Mouse (Mus musculus) hindbrain, embryonic 11.5 days (tissue): ENCODE results near the gene Gli3. TPM values are rescaled to one million over a fixed set of nuclear protein-coding genes. Genes with fewer than 3 reads are reported as not detected.

ENCODE experiments used
- ATAC-seq: fragments of 200-750 bp; cut with Nextera tagmentation; 2 replicates; pipeline ENCODE4 v1.8.0; 2017; ENCODE audit warnings: mild to moderate bottlenecking, moderate TSS enrichment, moderate library complexity; ENCODE audit not compliant: low FRiP score
- DNase-seq: peaks from one replicate; pipeline ENCODE4 v3.0.0-alpha.2; 2015; ENCODE audit warnings: low spot score
- H3K27ac ChIP-seq: fragments of 300-500 bp; sonication (generic); 2 replicates; pipeline ENCODE4 v1.5.1; 2014; ENCODE audit warnings: mild to moderate bottlenecking, low read depth, low read length
- H3K27me3 ChIP-seq: fragments of 300-500 bp; sonication (generic); 2 replicates; pipeline ENCODE4 v1.6.1; 2014; ENCODE audit warnings: mild to moderate bottlenecking, low read length, moderate library complexity, mixed read lengths; ENCODE audit not compliant: control insufficient read depth, insufficient read depth
- H3K36me3 ChIP-seq: fragments of 300-500 bp; sonication (generic); 2 replicates; pipeline ENCODE4 v1.6.1; 2014; ENCODE audit warnings: mild to moderate bottlenecking, low read length, moderate library complexity, mixed read lengths; ENCODE audit not compliant: control insufficient read depth, insufficient read depth
- H3K4me1 ChIP-seq: fragments of 300-500 bp; sonication (generic); replicated peaks from 2 replicates; pipeline ENCODE4 v1.6.1; 2014; ENCODE audit warnings: low read length, mixed read lengths; ENCODE audit not compliant: control insufficient read depth, insufficient read depth
- H3K4me2 ChIP-seq: fragments of 300-500 bp; sonication (generic); replicated peaks from 2 replicates; pipeline ENCODE4 v1.6.1; 2014; ENCODE audit warnings: mild to moderate bottlenecking, low read depth, low read length
- H3K4me3 ChIP-seq: fragments of 300-500 bp; sonication (generic); 2 replicates; pipeline ENCODE4 v1.5.1; 2014; ENCODE audit warnings: low read depth, low read length
- H3K9ac ChIP-seq: fragments of 300-500 bp; sonication (generic); 2 replicates; pipeline ENCODE4 v1.6.1; 2014; ENCODE audit warnings: low read depth, low read length
- H3K9me3 ChIP-seq: fragments of 300-500 bp; sonication (generic); 2 replicates; pipeline ENCODE4 v1.6.1; 2016; ENCODE audit warnings: low read length; ENCODE audit not compliant: control insufficient read depth
- WGBS: fragments of 180-500 bp; shearing (Covaris S2); extraction: QIAGEN DNeasy Blood & Tissue Kit; methylation state at CpG from one replicate; pipeline ENCODE4 v1.1.7; 2014; 5-methylcytosine and 5-hydroxymethylcytosine counted together
- polyA plus RNA-seq: library from polyadenylated mRNA; unstranded; fragments of >200 nt; fragmentation: Nextera tagmentation; extraction: Ambion mirVana; gene quantifications from 2 replicates; pipeline ENCODE4 v1.2.1, GENCODE M21; 2014

Gli3 gene
- polyA plus RNA-seq, 1 experiment from 2014 or later, result 34.5 TPM

GRCm38 (mm10) chr13:15759633-15760441 is 296.8 kb downstream of the Gli3 start:
- DNase-seq, result peak; percentile 64
- Histone ChIP-seq H3K9me3 (no peaks in the 10 kb centered on the region), H3K27me3 (no peaks in the 10 kb centered on the region), H3K27ac (peak overlapping the region; percentile 32), H3K9ac (peak overlapping the region; percentile 40), H3K4me3 (peak overlapping the region; percentile 31), H3K36me3 (no peaks in the 10 kb centered on the region), H3K4me1 (no peaks in the 10 kb centered on the region; the same call in 1 of the 2 replicates), H3K4me2 (peak overlapping the region; percentile 45)
- WGBS, result 17% methylated on average over 10 of the region's 10 CpGs
- peak; percentile 59 for ATAC-seq

DNA sequence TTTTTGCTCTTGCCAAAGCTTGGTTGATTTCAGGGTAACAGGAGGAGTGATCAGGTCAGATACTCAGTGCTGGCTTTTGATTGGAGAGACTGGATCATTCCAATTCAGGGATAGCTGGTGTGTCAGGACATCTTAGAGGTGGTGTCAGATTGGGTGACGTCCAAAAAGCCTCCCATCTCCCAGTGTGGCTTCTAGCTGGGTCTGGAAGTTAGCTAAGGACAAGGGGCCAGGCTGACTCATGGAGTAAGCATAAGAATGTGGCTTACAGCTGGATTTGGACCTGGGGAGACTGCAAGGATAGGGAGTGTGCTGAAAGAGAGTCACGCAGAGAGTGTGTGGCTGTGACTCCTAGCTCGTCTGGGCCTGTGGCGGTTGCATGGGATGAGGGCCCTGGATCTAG is 299.3 kb downstream of the Gli3 start:
- 78% methylated on average over 4 of the region's 4 CpGs for WGBS
- Histone ChIP-seq H3K4me2 (no peak overlapping the region), H3K4me3 (no peak overlapping the region), H3K27ac (no peak overlapping the region), H3K36me3 (no peaks in the 10 kb centered on the region), H3K27me3 (no peaks in the 10 kb centered on the region), H3K9ac (no peak overlapping the region), H3K9me3 (no peaks in the 10 kb centered on the region), H3K4me1 (no peaks in the 10 kb centered on the region; the same call in 1 of the 2 replicates)
- DNase-seq (peak; percentile 1), ATAC-seq (no peak)

GRCm38 (mm10) chr13:15762901-15763417 is 299.9 kb downstream of the Gli3 start:
- DNase-seq (peak; percentile 74), ATAC-seq (no peak)
- Histone ChIP-seq H3K9ac (no peak overlapping the region), H3K9me3 (no peaks in the 10 kb centered on the region), H3K4me2 (no peak overlapping the region), H3K27me3 (no peaks in the 10 kb centered on the region), H3K4me3 (no peak overlapping the region), H3K4me1 (no peaks in the 10 kb centered on the region; the same call in 1 of the 2 replicates), H3K36me3 (no peaks in the 10 kb centered on the region), H3K27ac (no peak overlapping the region)
- 45% methylated on average over 6 of the region's 6 CpGs for WGBS

DNA sequence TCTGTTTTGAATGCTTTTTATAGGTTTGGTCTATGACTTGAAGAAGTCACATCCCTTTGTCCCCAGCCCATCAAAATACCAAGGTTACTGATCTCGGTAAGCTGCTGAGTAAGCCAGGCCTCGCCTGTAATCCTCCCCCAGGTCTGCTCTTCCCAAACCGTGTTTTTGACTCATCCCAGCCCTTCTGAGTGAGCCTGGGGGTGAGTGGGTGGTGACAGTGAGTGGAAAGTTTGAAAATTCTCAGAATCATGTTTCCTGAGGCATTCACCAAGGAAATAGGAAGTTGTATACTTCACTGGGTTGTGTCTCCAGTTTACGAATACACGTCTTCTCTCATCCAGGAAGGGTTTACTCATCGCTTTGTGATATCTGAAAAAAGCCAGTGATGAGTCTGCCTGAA is 314.6 kb downstream of the Gli3 start:
- no peak overlapping the region for H3K27ac ChIP-seq
- H3K4me3 ChIP-seq, result no peak overlapping the region
- no peak for DNase-seq
- ATAC-seq, result no peak
- 84% methylated on average over 6 of the region's 6 CpGs for WGBS
- no peaks in the 10 kb centered on the region for H3K9me3 ChIP-seq
- H3K36me3 ChIP-seq, result no peaks in the 10 kb centered on the region
- no peak overlapping the region for H3K9ac ChIP-seq
- no peaks in the 10 kb centered on the region for H3K27me3 ChIP-seq
- no peak overlapping the region for H3K4me2 ChIP-seq
- H3K4me1 ChIP-seq, result no peaks in the 10 kb centered on the region
